Mouse (Mus musculus): ENCODE measurements around the gene Mxi1.

DNA sequence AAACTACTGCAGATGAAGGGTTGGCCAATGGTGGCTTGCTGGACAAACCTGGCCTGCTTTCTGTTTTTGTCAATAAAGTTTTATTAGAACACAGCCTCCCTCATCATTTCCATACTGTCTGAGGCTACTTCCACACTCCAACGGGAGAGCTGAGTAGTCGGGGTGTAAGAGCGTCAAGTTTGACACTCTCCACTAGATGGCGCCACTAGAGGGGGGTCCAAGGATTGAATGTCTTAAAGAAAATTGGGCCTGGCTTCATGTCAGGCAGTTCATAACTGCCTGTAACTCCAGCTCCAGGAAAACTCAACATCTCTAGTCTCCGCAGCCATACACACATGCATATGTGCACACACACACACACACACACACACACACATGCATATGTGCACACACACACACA is 109.5 kb downstream of the Mxi1 start:
- TF ChIP-seq EP300 (IDR thresholded peaks at IDR 0.05; ENCODE audit: low read depth) (no peak), CTCF (IDR thresholded peaks at IDR 0.05; ENCODE audit: low read depth) (peak; percentile 78)

Measured in liver, embryonic 14.5 days (tissue).